Mouse (Mus musculus): ENCODE measurements around the gene Slc39a11. TPM values are rescaled to one million over a fixed set of nuclear protein-coding genes. Genes with fewer than 3 reads are reported as not detected.

Slc39a11 gene
- polyA plus RNA-seq, 1 experiment from 2014 or later: 20.1 TPM

- Histone ChIP-seq H3K4me1 (replicated peaks; ENCODE audit: control insufficient read depth, insufficient read depth, low read length) (no peaks in the 10 kb centered on the region), H3K27ac (ENCODE audit: low read depth, low read length) (no peak overlapping the region), H3K4me2 (replicated peaks; ENCODE audit: low read depth, low read length) (no peak overlapping the region), H3K27me3 (ENCODE audit: control insufficient read depth, insufficient read depth, low read length) (peaks cover 2% of the 10 kb centered on the region), H3K36me3 (ENCODE audit: control insufficient read depth, insufficient read depth, low read length) (no peaks in the 10 kb centered on the region), H3K4me3 (ENCODE audit: low read depth, low read length) (no peak overlapping the region), H3K9ac (ENCODE audit: low read depth, low read length) (no peak overlapping the region), H3K9me3 (ENCODE audit: control insufficient read depth, low read length) (no peaks in the 10 kb centered on the region)
- no peak for DNase-seq (ENCODE audit: low spot score)
- WGBS: 54% methylated on average over 11 of the region's 11 CpGs
- ATAC-seq (ENCODE audit: low FRiP score): no peak
Observed at GRCm38 (mm10) chr11:113283376-113283811, 366.5 kb downstream of the Slc39a11 start.

GRCm38 (mm10) chr11:113278238-113278637, 371.6 kb downstream of the Slc39a11 start:
- no peak overlapping the region for H3K4me2 ChIP-seq (replicated peaks; ENCODE audit: low read depth, low read length)
- H3K9me3 ChIP-seq (ENCODE audit: control insufficient read depth, low read length): no peaks in the 10 kb centered on the region
- H3K4me1 ChIP-seq (replicated peaks; ENCODE audit: control insufficient read depth, insufficient read depth, low read length): no peaks in the 10 kb centered on the region
- no peak for DNase-seq (ENCODE audit: low spot score)
- 89% methylated on average over 6 of the region's 6 CpGs for WGBS
- no peak overlapping the region for H3K9ac ChIP-seq (ENCODE audit: low read depth, low read length)
- ATAC-seq (ENCODE audit: low FRiP score): no peak
- no peaks in the 10 kb centered on the region for H3K36me3 ChIP-seq (ENCODE audit: control insufficient read depth, insufficient read depth, low read length)
- H3K4me3 ChIP-seq (ENCODE audit: low read depth, low read length): no peak overlapping the region
- H3K27ac ChIP-seq (ENCODE audit: low read depth, low read length): no peak overlapping the region
- H3K27me3 ChIP-seq (ENCODE audit: control insufficient read depth, insufficient read depth, low read length): no peaks in the 10 kb centered on the region

GRCm38 (mm10) chr11:113277034-113277612, 372.8 kb downstream of the Slc39a11 start:
- DNase-seq (ENCODE audit: low spot score): no peak
- no peaks in the 10 kb centered on the region for H3K4me1 ChIP-seq (replicated peaks; ENCODE audit: control insufficient read depth, insufficient read depth, low read length)
- no peak for ATAC-seq (ENCODE audit: low FRiP score)
- no peak overlapping the region for H3K9ac ChIP-seq (ENCODE audit: low read depth, low read length)
- no peaks in the 10 kb centered on the region for H3K36me3 ChIP-seq (ENCODE audit: control insufficient read depth, insufficient read depth, low read length)
- H3K9me3 ChIP-seq (ENCODE audit: control insufficient read depth, low read length): no peaks in the 10 kb centered on the region
- H3K4me3 ChIP-seq (ENCODE audit: low read depth, low read length): no peak overlapping the region
- WGBS: 68% methylated on average over 10 of the region's 10 CpGs
- H3K27me3 ChIP-seq (ENCODE audit: control insufficient read depth, insufficient read depth, low read length): no peaks in the 10 kb centered on the region
- H3K4me2 ChIP-seq (replicated peaks; ENCODE audit: low read depth, low read length): no peak overlapping the region
- no peak overlapping the region for H3K27ac ChIP-seq (ENCODE audit: low read depth, low read length)

GRCm38 (mm10) chr11:113276518-113276917, 373.4 kb downstream of the Slc39a11 start:
- Histone ChIP-seq H3K4me2 (replicated peaks; ENCODE audit: low read depth, low read length) (no peak overlapping the region), H3K4me1 (replicated peaks; ENCODE audit: control insufficient read depth, insufficient read depth, low read length) (no peaks in the 10 kb centered on the region), H3K27me3 (ENCODE audit: control insufficient read depth, insufficient read depth, low read length) (no peaks in the 10 kb centered on the region), H3K9me3 (ENCODE audit: control insufficient read depth, low read length) (no peaks in the 10 kb centered on the region), H3K36me3 (ENCODE audit: control insufficient read depth, insufficient read depth, low read length) (no peaks in the 10 kb centered on the region), H3K27ac (ENCODE audit: low read depth, low read length) (no peak overlapping the region), H3K4me3 (ENCODE audit: low read depth, low read length) (no peak overlapping the region), H3K9ac (ENCODE audit: low read depth, low read length) (no peak overlapping the region)
- 95% methylated on average over 8 of the region's 8 CpGs for WGBS
- ATAC-seq (ENCODE audit: low FRiP score): no peak
- DNase-seq (ENCODE audit: low spot score): no peak

- Histone ChIP-seq H3K36me3 (ENCODE audit: control insufficient read depth, insufficient read depth, low read length) (no peaks in the 10 kb centered on the region), H3K9ac (ENCODE audit: low read depth, low read length) (no peak overlapping the region), H3K4me3 (ENCODE audit: low read depth, low read length) (no peak overlapping the region), H3K4me1 (replicated peaks; ENCODE audit: control insufficient read depth, insufficient read depth, low read length) (no peaks in the 10 kb centered on the region), H3K9me3 (ENCODE audit: control insufficient read depth, low read length) (no peaks in the 10 kb centered on the region), H3K27ac (ENCODE audit: low read depth, low read length) (no peak overlapping the region), H3K27me3 (ENCODE audit: control insufficient read depth, insufficient read depth, low read length) (no peaks in the 10 kb centered on the region), H3K4me2 (replicated peaks; ENCODE audit: low read depth, low read length) (no peak overlapping the region)
- WGBS: 93% methylated on average over 8 of the region's 8 CpGs
- no peak for ATAC-seq (ENCODE audit: low FRiP score)
- no peak for DNase-seq (ENCODE audit: low spot score)
Observed at GRCm38 (mm10) chr11:113274037-113274436, 375.8 kb downstream of the Slc39a11 start.

GRCm38 (mm10) chr11:113271857-113272256, 378.0 kb downstream of the Slc39a11 start:
- DNase-seq (ENCODE audit: low spot score) (no peak), ATAC-seq (ENCODE audit: low FRiP score) (no peak)
- no peaks in the 10 kb centered on the region for H3K4me1 ChIP-seq (replicated peaks; ENCODE audit: control insufficient read depth, insufficient read depth, low read length)
- H3K9me3 ChIP-seq (ENCODE audit: control insufficient read depth, low read length): no peaks in the 10 kb centered on the region
- no peak overlapping the region for H3K27ac ChIP-seq (ENCODE audit: low read depth, low read length)
- H3K4me3 ChIP-seq (ENCODE audit: low read depth, low read length): no peak overlapping the region
- H3K27me3 ChIP-seq (ENCODE audit: control insufficient read depth, insufficient read depth, low read length): no peaks in the 10 kb centered on the region
- H3K36me3 ChIP-seq (ENCODE audit: control insufficient read depth, insufficient read depth, low read length): no peaks in the 10 kb centered on the region
- H3K4me2 ChIP-seq (replicated peaks; ENCODE audit: low read depth, low read length): no peak overlapping the region
- WGBS: 85% methylated on average over 6 of the region's 6 CpGs
- no peak overlapping the region for H3K9ac ChIP-seq (ENCODE audit: low read depth, low read length)

- Histone ChIP-seq H3K4me3 (ENCODE audit: low read depth, low read length) (no peak overlapping the region), H3K27ac (ENCODE audit: low read depth, low read length) (no peak overlapping the region), H3K4me1 (replicated peaks; ENCODE audit: control insufficient read depth, insufficient read depth, low read length) (no peaks in the 10 kb centered on the region), H3K9ac (ENCODE audit: low read depth, low read length) (no peak overlapping the region), H3K27me3 (ENCODE audit: control insufficient read depth, insufficient read depth, low read length) (no peaks in the 10 kb centered on the region), H3K4me2 (replicated peaks; ENCODE audit: low read depth, low read length) (no peak overlapping the region), H3K9me3 (ENCODE audit: control insufficient read depth, low read length) (no peaks in the 10 kb centered on the region), H3K36me3 (ENCODE audit: control insufficient read depth, insufficient read depth, low read length) (no peaks in the 10 kb centered on the region)
- WGBS: 90% methylated on average over 8 of the region's 8 CpGs
- ATAC-seq (ENCODE audit: low FRiP score) (no peak), DNase-seq (ENCODE audit: low spot score) (no peak)
Observed at GRCm38 (mm10) chr11:113268831-113269319, 381.0 kb downstream of the Slc39a11 start.

- WGBS: 89% methylated on average over 17 of the region's 17 CpGs
- no peak overlapping the region for H3K4me2 ChIP-seq (replicated peaks; ENCODE audit: low read depth, low read length)
- ATAC-seq (ENCODE audit: low FRiP score): no peak
- no peaks in the 10 kb centered on the region for H3K36me3 ChIP-seq (ENCODE audit: control insufficient read depth, insufficient read depth, low read length)
- no peaks in the 10 kb centered on the region for H3K4me1 ChIP-seq (replicated peaks; ENCODE audit: control insufficient read depth, insufficient read depth, low read length)
- H3K4me3 ChIP-seq (ENCODE audit: low read depth, low read length): no peak overlapping the region
- H3K27ac ChIP-seq (ENCODE audit: low read depth, low read length): no peak overlapping the region
- DNase-seq (ENCODE audit: low spot score): no peak
- no peaks in the 10 kb centered on the region for H3K9me3 ChIP-seq (ENCODE audit: control insufficient read depth, low read length)
- H3K27me3 ChIP-seq (ENCODE audit: control insufficient read depth, insufficient read depth, low read length): no peaks in the 10 kb centered on the region
- no peak overlapping the region for H3K9ac ChIP-seq (ENCODE audit: low read depth, low read length)
Observed at GRCm38 (mm10) chr11:113267516-113268230, 382.2 kb downstream of the Slc39a11 start.

- no peak for ATAC-seq (ENCODE audit: low FRiP score)
- 75% methylated on average over 4 of the region's 4 CpGs for WGBS
- H3K9me3 ChIP-seq (ENCODE audit: control insufficient read depth, low read length): no peaks in the 10 kb centered on the region
- DNase-seq (ENCODE audit: low spot score): no peak
- no peak overlapping the region for H3K4me2 ChIP-seq (replicated peaks; ENCODE audit: low read depth, low read length)
- no peak overlapping the region for H3K4me3 ChIP-seq (ENCODE audit: low read depth, low read length)
- H3K27me3 ChIP-seq (ENCODE audit: control insufficient read depth, insufficient read depth, low read length): no peaks in the 10 kb centered on the region
- no peaks in the 10 kb centered on the region for H3K4me1 ChIP-seq (replicated peaks; ENCODE audit: control insufficient read depth, insufficient read depth, low read length)
- H3K36me3 ChIP-seq (ENCODE audit: control insufficient read depth, insufficient read depth, low read length): no peaks in the 10 kb centered on the region
- no peak overlapping the region for H3K9ac ChIP-seq (ENCODE audit: low read depth, low read length)
- H3K27ac ChIP-seq (ENCODE audit: low read depth, low read length): no peak overlapping the region
Observed at GRCm38 (mm10) chr11:113266706-113267105, 383.2 kb downstream of the Slc39a11 start.

Data from hindbrain, embryonic 11.5 days (tissue).